Mouse (Mus musculus) testis, adult 10 weeks (tissue): ENCODE data around the gene Gm6337. TPM values are rescaled to one million over a fixed set of nuclear protein-coding genes. Genes with fewer than 3 reads are reported as not detected.

Experiments used
- polyA plus RNA-seq: library from polyadenylated mRNA; stranded (reverse); fragments of 350-450 nt; fragmentation: Illumina TruSeq; extraction: RNeasy Lipid Tissue Mini Kit (QIAGEN cat#74804); gene quantifications from one replicate; pipeline ENCODE4 v1.2.3, GENCODE M21; 2014; ENCODE audit warnings: low read depth, low replicate concordance

The Gm6337 gene
- 2.8 TPM for polyA plus RNA-seq

DNA sequence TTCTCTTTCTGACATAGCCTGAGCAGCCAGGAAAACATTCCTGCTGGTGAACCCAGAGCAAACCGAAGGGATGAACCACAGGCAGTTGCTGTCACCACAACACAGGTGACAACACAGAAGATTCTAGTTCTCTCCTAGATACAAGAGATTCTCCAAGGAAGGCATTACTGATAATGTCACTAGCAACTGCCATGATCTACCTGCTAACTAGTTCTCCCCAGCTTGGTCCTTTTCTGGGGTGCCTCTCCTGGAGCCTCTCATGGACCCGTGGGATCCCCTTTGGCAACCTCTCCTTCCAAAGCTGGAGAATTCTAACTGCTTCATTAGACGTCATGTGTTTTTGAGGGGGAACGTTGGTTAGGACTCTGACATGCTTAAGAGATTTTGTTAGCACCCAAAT lies at the start of gene Gm6337:
TSS of gene Gm6337 (minus strand) at position 101 of the 400 bp plus-strand sequence.

DNA sequence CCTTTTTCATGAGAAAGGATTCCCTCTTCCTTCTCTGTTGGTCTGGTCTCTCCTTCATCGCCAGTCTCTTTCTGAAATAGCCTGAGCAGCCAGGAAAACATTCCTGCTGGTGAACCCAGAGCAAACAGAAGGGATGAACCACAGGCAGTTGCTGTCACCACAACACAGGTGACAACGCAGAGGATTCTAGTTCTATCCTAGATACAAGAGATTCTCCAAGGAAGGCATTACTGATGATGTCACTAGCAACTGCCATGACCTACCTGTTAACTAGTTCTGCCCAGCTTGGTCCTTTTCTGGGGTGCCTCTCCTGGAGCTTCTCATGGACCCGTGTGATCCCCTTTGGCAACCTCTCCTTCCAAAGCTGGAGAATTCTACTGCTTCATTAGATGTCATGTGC lies 35.8 kb upstream of the Gm6337 start, which contains the start of gene Gm8206:
TSS of gene Gm8206 (minus strand) at position 101 of the 400 bp plus-strand sequence.

Other genes starting within 250 kb of the Gm6337 start
- gene Gm3424, start 227.9 kb downstream of the Gm6337 start, polyA plus RNA-seq, result 10.4 TPM
- 3.7 TPM for gene Gm8237, start 177.9 kb downstream of the Gm6337 start, polyA plus RNA-seq
- gene Gm3248, start 96.5 kb downstream of the Gm6337 start, polyA plus RNA-seq, result 2.5 TPM
- 25.0 TPM for gene Gm3453, start 79.1 kb downstream of the Gm6337 start, polyA plus RNA-seq
- 2.4 TPM for gene Gm8206, start 35.7 kb upstream of the Gm6337 start, polyA plus RNA-seq
- 2.5 TPM for gene Gm3468, start 50.4 kb upstream of the Gm6337 start, polyA plus RNA-seq
- gene Gm3476, start 67.5 kb upstream of the Gm6337 start, polyA plus RNA-seq, result 91.0 TPM
- gene Gm21560, start 161.0 kb upstream of the Gm6337 start, polyA plus RNA-seq, result 4.4 TPM
- gene Gm3411, start 229.0 kb upstream of the Gm6337 start, polyA plus RNA-seq, result 2.1 TPM
- gene Gm21103, start 246.6 kb upstream of the Gm6337 start, polyA plus RNA-seq, result 418 TPM